17 mouse cellular contexts compared by ENCODE assay signal in the genomic region with DNA sequence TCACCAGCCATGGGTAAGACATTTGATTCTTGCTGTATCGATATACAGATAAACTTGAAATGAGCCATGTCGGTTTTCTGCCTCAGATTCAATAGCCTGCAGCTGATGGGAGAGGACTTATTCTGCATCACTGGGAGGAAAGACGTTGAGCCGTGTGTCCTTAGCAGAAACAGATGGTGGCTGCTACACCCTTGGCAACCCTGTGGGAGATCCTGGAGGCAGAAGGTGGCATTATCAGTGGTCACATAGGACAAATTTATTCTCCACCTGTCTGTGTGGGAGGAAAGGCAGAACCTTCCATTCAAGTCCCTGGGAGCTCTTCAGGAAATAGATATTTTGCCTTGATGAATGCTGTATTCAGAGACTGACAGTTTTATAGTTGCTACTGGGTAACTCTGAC. TPM values are rescaled to one million over a fixed set of nuclear protein-coding genes. Genes with fewer than 3 reads are reported as not detected.
DNase-seq lines count a peak whose midpoint lies in the region; TF ChIP-seq lines count a peak whose summit lies in the region.
"Had no signal": no experiment of that assay in that cellular context is flagged by ENCODE, and none has a peak within 500 bp of the region (broad histone marks: within the 10 kb centered on the region; RNA-seq: fewer than 3 reads in every experiment).

No protein-coding gene starts in this region.

- no peaks in the 10 kb centered on the region for H3K36me3 ChIP-seq in kidney, adult 2 months (ENCODE audit: control insufficient read depth, insufficient read depth, low read length)
- H3K36me3 ChIP-seq: embryonic facial prominence, embryonic 13.5 days; forebrain, embryonic 12.5 days; heart, embryonic 15.5 days; hindbrain, embryonic 13.5 days had no signal

- WGBS in kidney, adult 2 months, result 32% methylated on average over 4 of the region's 4 CpGs

- no peak for TF ChIP-seq POLR2A in kidney, adult 2 months (IDR thresholded peaks at IDR 0.05; ENCODE audit: low read depth, low read length)

- no peaks in the 10 kb centered on the region for H3K27me3 ChIP-seq in kidney, adult 2 months (replicated peaks; ENCODE audit: control insufficient read depth, insufficient read depth, low read length)
- H3K27me3 ChIP-seq: embryonic facial prominence, embryonic 13.5 days; forebrain, embryonic 12.5 days had no signal

- peak; percentile 95 for DNase-seq in brain, adult 2 months (ENCODE audit: low read depth, low spot score)
- peak; percentile 76 for DNase-seq in cerebellum, adult 11-12 months
- DNase-seq in cerebellum, adult 9-10 months, result peak; percentile 80
- peak; percentile 68 to 72 for DNase-seq in cerebellum, postnatal 25 days
- no peak for DNase-seq in lung, postnatal 4 days
- no peak for DNase-seq in kidney, adult 2 months
- no peak for DNase-seq in urinary bladder, adult 2 months (ENCODE audit: low spot score)
- DNase-seq: adrenal gland, adult 2 months; gastrocnemius, postnatal 14 days; heart, adult 2 months; heart, postnatal 14 days; kidney, adult 8-10 months had no signal

- no peak for TF ChIP-seq CTCF in kidney, adult 2 months (conservative IDR thresholded peaks at IDR 0.05; ENCODE audit: insufficient read depth, insufficient read length, low read depth, low read length)

- no peak overlapping the region for H3K27ac ChIP-seq in kidney, adult 2 months (ENCODE audit: insufficient read depth, low read depth, low read length)
- H3K27ac ChIP-seq: embryonic facial prominence, embryonic 13.5 days; forebrain, embryonic 12.5 days; heart, adult 2 months; heart, embryonic 15.5 days; hindbrain, embryonic 13.5 days had no signal

- no peaks in the 10 kb centered on the region for H3K4me1 ChIP-seq in kidney, adult 2 months (ENCODE audit: control insufficient read depth, insufficient read depth, low read length)
- H3K4me1 ChIP-seq: embryonic facial prominence, embryonic 13.5 days; forebrain, embryonic 12.5 days; heart, embryonic 15.5 days; hindbrain, embryonic 13.5 days had no signal

- H3K4me3 ChIP-seq in kidney, adult 2 months (ENCODE audit: insufficient read depth, low read depth, low read length), result no peak overlapping the region
- H3K4me3 ChIP-seq: embryonic facial prominence, embryonic 13.5 days; forebrain, embryonic 12.5 days; heart, adult 2 months; heart, embryonic 15.5 days; hindbrain, embryonic 13.5 days had no signal

RNA-seq across cellular contexts. Expression of a gene that starts 47.9 kb away (rescaled TPM):
- polyA plus RNA-seq in kidney, adult 2 months (2012; rRNA removed), result 8.5 and 9.1 TPM in 2 replicates
- 0.03 TPM in 1 of 2 replicates, not detected in the other for polyA plus RNA-seq in urinary bladder, adult 2 months (2012; rRNA removed)
- polyA plus RNA-seq: heart, adult 2 months; heart, embryonic 11.5 days; heart, embryonic 15.5 days had no signal

Comparison
In these comparisons a context has a peak if more than half of its experiments do, and no peak if none do; other contexts are left out.
1. DNase-seq: peak in brain, adult 2 months (single experiment), cerebellum, adult 11-12 months (single experiment), cerebellum, adult 9-10 months (single experiment) and cerebellum, postnatal 25 days (2 of 2); none in lung, postnatal 4 days (0 of 2), kidney, adult 2 months (single experiment) and urinary bladder, adult 2 months (single experiment).